Mouse (Mus musculus) stomach, postnatal 0 days (tissue): ENCODE measurements around the gene Rnf167. TPM values are rescaled to one million over a fixed set of nuclear protein-coding genes. Genes with fewer than 3 reads are reported as not detected.

ENCODE experiments used
- ATAC-seq: fragments of 200-750 bp; cut with Nextera tagmentation; 2 replicates; pipeline ENCODE4 v1.8.0; 2017; ENCODE audit not compliant: low FRiP score, low TSS enrichment
- DNase-seq: peaks from one replicate; pipeline ENCODE4 v3.0.0-alpha.2; 2016; ENCODE audit warnings: low spot score
- H3K27ac ChIP-seq: fragments of 300-500 bp; sonication (generic); replicated peaks from 2 replicates; pipeline ENCODE4 v1.5.1; 2014; ENCODE audit warnings: mild to moderate bottlenecking, control low read depth
- H3K27me3 ChIP-seq: fragments of 300-500 bp; sonication (generic); 2 replicates; pipeline ENCODE4 v1.6.1; 2014; ENCODE audit warnings: low read length; ENCODE audit not compliant: control insufficient read depth, insufficient read depth
- H3K36me3 ChIP-seq: fragments of 300-500 bp; sonication (generic); 2 replicates; pipeline ENCODE4 v1.6.1; 2014; ENCODE audit warnings: low read length, mixed read lengths; ENCODE audit not compliant: control insufficient read depth, insufficient read depth
- H3K4me1 ChIP-seq: fragments of 300-500 bp; sonication (generic); replicated peaks from 2 replicates; pipeline ENCODE4 v1.6.1; 2014; ENCODE audit warnings: antibody characterized with exemption; ENCODE audit not compliant: control insufficient read depth, insufficient read depth
- H3K4me2 ChIP-seq: fragments of 300-500 bp; sonication (generic); replicated peaks from 2 replicates; pipeline ENCODE4 v1.6.1; 2014; ENCODE audit warnings: low read depth, mild to moderate bottlenecking, control low read depth, moderate library complexity
- H3K4me3 ChIP-seq: fragments of 300-500 bp; sonication (generic); 2 replicates; pipeline ENCODE4 v1.5.1; 2014; ENCODE audit warnings: low read depth, low read length, control low read depth
- H3K9ac ChIP-seq: fragments of 300-500 bp; sonication (generic); 2 replicates; pipeline ENCODE4 v1.6.1; 2014; ENCODE audit warnings: mild to moderate bottlenecking, low read length, control low read depth, mixed read lengths
- H3K9me3 ChIP-seq: fragments of 300-500 bp; sonication (generic); 2 replicates; pipeline ENCODE4 v1.6.1; 2016; ENCODE audit warnings: low read length; ENCODE audit not compliant: control insufficient read depth
- CTCF ChIP-seq: IDR thresholded peaks from 2 replicates; pipeline ENCODE4 v1.5.1; 2016; ENCODE audit warnings: antibody characterized with exemption, low read depth, mild to moderate bottlenecking, moderate library complexity
- EP300 ChIP-seq: optimal IDR thresholded peaks from 2 replicates; pipeline ENCODE3; 2016; ENCODE audit warnings: antibody characterized with exemption
- WGBS: fragments of 180-500 bp; shearing (Covaris S2); extraction: QIAGEN DNeasy Blood & Tissue Kit; methylation state at CpG from one replicate; pipeline ENCODE4 v1.1.7; 2014; 5-methylcytosine and 5-hydroxymethylcytosine counted together
- polyA plus RNA-seq: library from polyadenylated mRNA; unstranded; fragments of >200 nt; fragmentation: Nextera tagmentation; extraction: Ambion mirVana; gene quantifications from 2 replicates; pipeline ENCODE4 v1.2.1, GENCODE M21; 2015

The Rnf167 gene
- polyA plus RNA-seq, 1 experiment from 2014 or later, result 62.8 TPM

GRCm38 (mm10) chr11:70619101-70619500 is 27.9 kb upstream of the Rnf167 start, which contains the start of gene Chrne:
Gene Chrne, minus strand, starts transcription at chr11:70619216.
- ATAC-seq, result no peak
- Histone ChIP-seq H3K36me3 (no peaks in the 10 kb centered on the region), H3K9ac (no peak within 1 kb of the TSS), H3K4me3 (no peak within 1 kb of the TSS), H3K4me1 (no peaks in the 10 kb centered on the region), H3K4me2 (no peak within 1 kb of the TSS), H3K9me3 (no peaks in the 10 kb centered on the region), H3K27ac (no peak within 1 kb of the TSS), H3K27me3 (no peaks in the 10 kb centered on the region)
- TF ChIP-seq EP300 (no peak), CTCF (no peak)
- no peak for DNase-seq
- WGBS, result 35% methylated on average over 1 of the region's 1 CpGs

- Histone ChIP-seq H3K4me3 (no peak overlapping the region), H3K27ac (no peak overlapping the region), H3K9me3 (no peaks in the 10 kb centered on the region), H3K9ac (peak overlapping the region; percentile 23; the same call in 1 of the 2 replicates), H3K4me1 (no peaks in the 10 kb centered on the region), H3K4me2 (no peak overlapping the region), H3K36me3 (no peaks in the 10 kb centered on the region), H3K27me3 (no peaks in the 10 kb centered on the region)
- DNase-seq (peak; percentile 61), ATAC-seq (peak; percentile 69)
- TF ChIP-seq CTCF, result no peak
- TF ChIP-seq EP300, result no peak
- WGBS, result 32% methylated on average over 7 of the region's 7 CpGs
Observed at GRCm38 (mm10) chr11:70621972-70622814, 24.8 kb upstream of the Rnf167 start.

GRCm38 (mm10) chr11:70623053-70623742 is 23.8 kb upstream of the Rnf167 start:
- H3K4me1 ChIP-seq, result no peaks in the 10 kb centered on the region
- no peak for TF ChIP-seq EP300
- peak; percentile 64 for TF ChIP-seq CTCF
- no peaks in the 10 kb centered on the region for H3K36me3 ChIP-seq
- no peak overlapping the region for H3K4me2 ChIP-seq
- no peaks in the 10 kb centered on the region for H3K27me3 ChIP-seq
- DNase-seq (no peak), ATAC-seq (peak; percentile 39; the same call in 1 of the 2 replicates)
- H3K27ac ChIP-seq, result no peak overlapping the region
- no peaks in the 10 kb centered on the region for H3K9me3 ChIP-seq
- H3K4me3 ChIP-seq, result no peak overlapping the region
- 65% methylated on average over 10 of the region's 10 CpGs for WGBS
- no peak overlapping the region for H3K9ac ChIP-seq

DNA sequence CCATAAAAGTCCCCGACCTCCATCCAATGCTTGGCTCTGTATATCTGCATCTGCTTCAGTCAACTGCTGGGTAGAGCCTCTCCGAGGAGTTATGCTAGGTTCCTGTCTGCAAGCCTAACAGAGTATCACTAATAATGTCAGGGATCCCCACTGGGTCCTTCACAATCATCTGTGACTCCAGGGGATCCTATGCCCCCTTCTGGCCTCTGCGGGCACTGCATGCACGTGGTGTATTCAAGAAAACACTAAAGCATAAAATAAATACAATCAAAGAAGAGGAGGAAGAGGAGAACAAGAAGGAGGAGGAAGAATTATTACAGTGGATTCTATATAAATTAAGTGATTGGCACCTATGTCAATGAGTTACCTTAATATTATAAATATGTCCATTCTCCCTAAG is 21.6 kb upstream of the Rnf167 start:
- DNase-seq (peak; percentile 67), ATAC-seq (no peak)
- H3K27me3 ChIP-seq, result no peaks in the 10 kb centered on the region
- no peaks in the 10 kb centered on the region for H3K36me3 ChIP-seq
- no peak overlapping the region for H3K9ac ChIP-seq
- no peaks in the 10 kb centered on the region for H3K4me1 ChIP-seq
- H3K9me3 ChIP-seq, result no peaks in the 10 kb centered on the region
- TF ChIP-seq CTCF (peak; percentile 83), EP300 (no peak)
- H3K4me2 ChIP-seq, result no peak overlapping the region
- 54% methylated on average over 4 of the region's 4 CpGs for WGBS
- H3K4me3 ChIP-seq, result no peak overlapping the region
- no peak overlapping the region for H3K27ac ChIP-seq

GRCm38 (mm10) chr11:70626877-70627276 is 20.2 kb upstream of the Rnf167 start:
- Histone ChIP-seq H3K4me2 (no peak overlapping the region), H3K27ac (no peak overlapping the region)
- ATAC-seq, result no peak

GRCm38 (mm10) chr11:70628431-70628830 is 18.6 kb upstream of the Rnf167 start:
- H3K9me3 ChIP-seq, result no peaks in the 10 kb centered on the region
- H3K27me3 ChIP-seq, result no peaks in the 10 kb centered on the region
- no peaks in the 10 kb centered on the region for H3K4me1 ChIP-seq
- ATAC-seq (no peak), DNase-seq (no peak)
- no peak overlapping the region for H3K9ac ChIP-seq
- TF ChIP-seq EP300 (no peak), CTCF (no peak)
- H3K4me2 ChIP-seq, result no peak overlapping the region
- WGBS, result 66% methylated on average over 2 of the region's 2 CpGs
- no peak overlapping the region for H3K27ac ChIP-seq
- H3K36me3 ChIP-seq, result no peaks in the 10 kb centered on the region
- H3K4me3 ChIP-seq, result no peak overlapping the region

More at GRCm38 (mm10) chr11:70626877-70627276, 20.2 kb upstream of the Rnf167 start:
- TF ChIP-seq EP300 (no peak), CTCF (no peak)
- 54% methylated on average over 4 of the region's 4 CpGs for WGBS
- no peaks in the 10 kb centered on the region for H3K4me1 ChIP-seq
- no peak overlapping the region for H3K9ac ChIP-seq
- no peak for DNase-seq
- no peaks in the 10 kb centered on the region for H3K27me3 ChIP-seq
- H3K36me3 ChIP-seq, result no peaks in the 10 kb centered on the region
- no peak overlapping the region for H3K4me3 ChIP-seq
- H3K9me3 ChIP-seq, result no peaks in the 10 kb centered on the region
